Mouse (Mus musculus) brain, embryonic 14.5 days (tissue): ENCODE results near the gene Dclk1.

ENCODE experiments used
- CTCF ChIP-seq: fragments of 200-500 bp; IDR thresholded peaks from 2 replicates; pipeline ENCODE4 v1.5.1; 2012; ENCODE audit warnings: inconsistent platforms, mild to moderate bottlenecking, moderate library complexity, borderline replicate concordance; ENCODE audit not compliant: insufficient read depth, insufficient read length; ENCODE audit errors: extremely low read depth
- POLR2A ChIP-seq: fragments of 200-500 bp; IDR thresholded peaks from 2 replicates; pipeline ENCODE4 v1.6.1; 2012; ENCODE audit warnings: mild to moderate bottlenecking, inconsistent platforms, borderline replicate concordance; ENCODE audit not compliant: poor library complexity, insufficient read depth, insufficient read length, severe bottlenecking; ENCODE audit errors: extremely low read depth

DNA sequence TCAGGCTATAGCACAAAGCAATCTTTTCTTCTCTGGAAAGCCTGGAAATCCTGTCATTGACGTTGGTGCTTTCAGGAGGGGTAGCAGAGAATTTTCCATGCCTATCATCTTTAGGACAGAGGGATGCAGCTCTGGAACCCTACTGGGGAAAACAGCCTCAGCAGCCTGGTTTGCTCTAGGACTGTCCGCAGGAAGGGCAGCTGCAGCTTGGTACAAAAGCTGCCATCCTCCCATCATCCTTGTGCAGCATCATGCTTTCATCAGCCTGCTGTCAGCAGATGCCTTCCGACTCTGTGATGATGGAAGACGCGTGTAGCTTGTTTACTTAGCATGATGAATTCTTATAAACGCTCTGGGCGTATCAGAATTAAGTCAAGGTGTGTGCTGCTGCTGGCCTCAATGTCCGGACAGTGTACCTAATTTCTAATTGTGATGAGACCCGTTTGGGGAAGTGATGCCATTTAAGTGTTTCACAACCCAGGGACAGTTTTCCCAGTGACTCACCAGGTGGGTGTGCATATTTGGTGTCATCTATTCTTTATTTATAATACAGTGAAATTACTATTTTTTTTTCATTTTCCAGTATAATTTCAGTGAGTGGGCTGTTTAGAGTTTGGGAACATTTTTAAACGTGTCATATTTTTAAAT is 50.7 kb downstream of the Dclk1 start:
- TF ChIP-seq CTCF (no peak), POLR2A (no peak)
